Mouse (Mus musculus): ENCODE measurements at regions not wholly inside any gene's neighbourhood (a gene's known extent, or its start where the extent isn't known, plus 50 kb on each side); places are given as distances from the start of the nearest gene placed in this dataset.
A peak's percentile ranks its signal among the peaks of the same experiment; 100 is the strongest.

- peak; percentile 27 for DNase-seq (ENCODE audit: low read depth, low spot score)
Measured at GRCm38 (mm10) chr13:30085446-30085845, 50.8 kb upstream of the Mboat1 start.

DNA sequence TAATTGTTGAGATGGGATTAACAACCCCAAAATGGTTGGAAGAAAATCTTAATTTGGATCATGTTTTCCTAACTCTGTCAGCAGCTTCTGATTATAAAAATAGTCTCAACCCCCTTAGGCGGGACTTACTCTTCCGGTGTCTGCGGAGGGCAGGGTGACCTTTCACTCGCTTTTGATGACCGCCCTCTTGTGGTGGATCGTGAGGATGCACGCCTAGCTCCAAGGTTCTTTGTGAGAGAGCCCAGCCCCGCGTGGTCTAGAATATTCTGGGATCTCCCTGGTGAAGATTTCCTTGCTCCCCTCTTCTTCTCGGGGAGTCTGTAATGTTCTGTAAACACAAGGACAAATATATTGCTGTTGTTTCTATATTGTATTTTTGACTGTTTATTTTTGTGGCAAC lies 51.3 kb upstream of the Mboat1 start:
- peak; percentile 89 for DNase-seq (ENCODE audit: low read depth, low spot score)

DNA sequence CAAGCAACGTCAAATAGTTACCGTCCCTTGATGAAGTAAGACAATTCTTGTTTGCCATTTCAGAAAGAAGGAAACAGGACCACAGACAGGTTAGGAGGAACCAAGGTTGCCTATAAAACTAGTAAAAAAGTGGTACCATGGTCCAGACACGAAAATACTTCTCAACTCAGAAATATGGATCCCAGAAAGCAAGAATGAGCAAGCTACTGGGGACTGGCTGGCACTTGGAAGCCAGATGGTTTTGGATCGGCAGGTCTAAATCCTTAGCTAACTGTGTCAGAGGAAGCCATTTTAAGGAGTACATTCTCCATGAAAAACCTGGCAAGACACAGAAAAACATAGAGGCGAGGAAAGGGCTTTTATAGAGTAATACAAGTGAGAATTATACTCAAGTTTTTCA lies 51.9 kb upstream of the Mboat1 start:
- no peak for DNase-seq (ENCODE audit: low read depth, low spot score)

GRCm38 (mm10) chr13:30083949-30084348 lies 52.3 kb upstream of the Mboat1 start:
- DNase-seq (ENCODE audit: low read depth, low spot score), result no peak

DNA sequence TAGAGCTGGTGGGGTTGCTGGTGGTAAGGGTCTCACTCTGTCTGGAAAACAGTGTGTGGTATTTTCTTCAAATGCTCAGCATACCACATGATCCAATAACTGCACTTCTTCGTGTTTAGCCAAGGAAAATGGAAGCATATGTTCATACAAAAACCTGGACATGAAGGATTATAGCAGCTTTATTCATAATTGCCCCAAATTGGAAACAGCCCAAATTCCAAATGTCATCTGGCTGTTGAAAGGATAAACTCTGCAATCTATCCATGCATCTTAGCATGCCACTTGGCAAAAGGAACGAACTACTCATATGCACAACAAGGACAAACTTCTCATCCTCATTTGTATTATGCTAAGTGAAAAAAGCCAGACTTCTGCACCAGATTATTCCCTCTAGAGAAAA lies 53.5 kb upstream of the Mboat1 start:
- DNase-seq (ENCODE audit: low read depth, low spot score), result no peak

GRCm38 (mm10) chr13:30080705-30081474 lies 55.4 kb upstream of the Mboat1 start:
- DNase-seq (ENCODE audit: low read depth, low spot score), result peak; percentile 86

- DNase-seq (ENCODE audit: low read depth, low spot score), result no peak
Measured at GRCm38 (mm10) chr13:30074517-30075064, 61.7 kb upstream of the Mboat1 start.

GRCm38 (mm10) chr13:30074069-30074468 lies 62.2 kb upstream of the Mboat1 start:
- DNase-seq (ENCODE audit: low read depth, low spot score), result no peak

DNA sequence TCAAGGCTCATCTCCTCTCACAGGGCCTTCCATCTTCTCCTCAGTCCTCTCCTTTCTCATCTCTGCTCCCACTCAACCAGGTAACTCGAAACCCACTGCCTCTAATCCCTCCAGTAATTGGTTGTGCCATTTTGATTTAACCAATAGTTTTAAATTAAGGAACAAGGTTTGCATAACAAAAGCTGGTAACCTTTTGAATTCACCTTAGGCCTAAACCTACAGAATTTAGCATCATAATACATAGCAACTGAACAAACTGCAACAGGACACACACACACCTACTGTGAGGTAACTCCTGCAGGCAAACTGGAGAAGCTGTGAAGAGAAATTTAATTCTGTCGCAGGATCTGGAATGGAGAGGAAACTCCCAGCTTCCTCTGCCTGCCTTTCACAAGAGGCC lies 66.9 kb upstream of the Mboat1 start:
- DNase-seq (ENCODE audit: low read depth, low spot score), result peak; percentile 89

DNA sequence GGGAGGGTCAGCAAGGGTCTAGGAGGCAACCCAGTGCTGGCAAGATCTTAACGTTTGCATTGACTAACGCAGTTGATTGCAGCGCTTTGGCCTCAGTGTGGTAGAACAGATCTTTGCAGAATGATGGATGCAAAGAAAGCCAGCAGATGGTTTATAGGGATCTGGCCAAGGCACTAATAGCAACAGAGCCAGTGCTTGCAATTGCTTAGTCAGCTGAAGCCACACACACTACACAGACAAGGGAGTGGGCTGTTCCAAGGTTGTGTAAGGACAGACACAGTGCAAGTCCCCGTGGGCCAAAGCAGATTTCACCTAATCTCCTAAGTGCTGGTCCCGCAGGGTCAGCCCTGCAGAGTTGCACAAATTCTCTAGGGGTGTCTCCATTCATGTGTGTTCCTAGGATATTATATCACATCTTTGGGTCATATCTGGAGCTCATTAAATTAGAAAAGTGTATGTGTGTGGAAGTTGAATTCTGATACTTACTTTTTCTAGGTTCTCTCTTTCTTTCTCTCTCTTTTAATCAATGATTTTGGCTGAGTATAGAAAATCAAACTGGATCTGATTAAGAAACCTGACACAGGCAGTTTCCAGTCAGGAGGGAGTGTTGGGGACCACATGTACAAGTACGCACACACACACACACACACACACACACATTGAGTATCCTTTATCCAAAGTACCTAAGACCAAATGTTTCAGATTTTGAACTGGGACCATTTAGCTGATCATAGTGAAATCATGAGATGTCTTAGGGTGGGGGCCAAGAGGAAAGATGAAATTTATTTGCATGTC lies 68.5 kb upstream of the Mboat1 start:
- no peak for DNase-seq (ENCODE audit: low read depth, low spot score)

GRCm38 (mm10) chr13:30065520-30065919 lies 70.8 kb upstream of the Mboat1 start:
- peak; percentile 73 for DNase-seq (ENCODE audit: low read depth, low spot score)

GRCm38 (mm10) chr13:30063741-30064140 lies 72.5 kb upstream of the Mboat1 start:
- no peak for DNase-seq (ENCODE audit: low read depth, low spot score)

- DNase-seq (ENCODE audit: low read depth, low spot score), result no peak
Measured at GRCm38 (mm10) chr13:30062285-30062684, 74.0 kb upstream of the Mboat1 start.

DNA sequence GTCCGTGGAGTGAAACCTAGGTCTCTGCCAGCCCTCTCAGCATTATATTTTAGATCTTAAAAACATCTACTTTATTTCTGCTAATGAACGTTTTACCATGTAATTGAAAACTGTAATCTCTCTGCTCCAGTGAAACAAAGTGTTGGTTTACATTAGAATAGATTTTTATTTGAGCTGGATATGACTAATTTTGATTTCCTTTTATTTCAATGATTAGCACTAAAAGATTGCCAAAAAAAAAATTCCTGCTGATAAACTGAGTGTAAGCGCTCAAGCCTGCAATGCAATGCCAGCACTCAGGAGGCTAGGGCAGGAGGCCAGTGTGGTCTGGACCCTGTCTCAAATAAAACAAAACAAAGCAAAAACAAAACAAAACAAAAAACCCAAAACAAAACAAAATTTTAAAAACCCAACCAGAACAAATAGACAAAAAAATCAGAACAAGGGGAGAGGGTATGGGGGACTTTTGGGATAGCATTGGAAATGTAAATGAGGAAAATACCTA lies 69.3 kb upstream of the E2f3 start:
- no peak for DNase-seq (ENCODE audit: low read depth, low spot score)

- no peak for DNase-seq (ENCODE audit: low read depth, low spot score)
Measured at GRCm38 (mm10) chr13:30051891-30052550, 66.2 kb upstream of the E2f3 start.

- no peak for DNase-seq (ENCODE audit: low read depth, low spot score)
Measured at GRCm38 (mm10) chr13:30050745-30051508, 65.1 kb upstream of the E2f3 start.

DNA sequence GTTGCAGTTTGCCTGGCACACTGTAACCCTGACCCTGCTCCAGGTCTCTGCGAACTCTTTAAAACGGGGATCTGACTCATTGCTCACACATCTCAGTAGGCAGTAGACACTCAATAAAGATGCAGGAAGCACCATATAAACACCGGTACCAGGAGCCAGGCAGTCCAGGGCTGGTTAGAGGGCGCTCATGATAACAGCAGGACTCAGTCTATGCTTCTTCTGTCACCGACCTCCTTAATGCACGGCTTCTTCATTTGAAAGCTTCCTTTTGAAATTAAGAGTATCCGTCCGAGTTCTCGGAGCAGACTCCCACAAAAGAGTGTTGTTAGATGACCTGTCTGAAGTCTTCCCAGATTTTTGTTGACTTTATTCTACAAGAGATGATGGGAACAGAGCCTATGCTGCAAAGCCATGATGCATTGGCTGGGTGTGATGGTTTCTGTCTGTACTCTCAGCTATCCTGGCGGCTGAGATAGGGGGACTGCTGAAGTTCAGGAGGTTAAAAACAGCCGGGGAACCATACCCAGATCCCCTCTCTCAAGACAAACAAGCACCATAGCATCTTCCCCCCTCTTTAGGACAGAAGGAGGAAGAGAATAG lies 62.5 kb upstream of the E2f3 start:
- DNase-seq (ENCODE audit: low read depth, low spot score), result no peak

GRCm38 (mm10) chr13:30046504-30047169 lies 60.8 kb upstream of the E2f3 start:
- no peak for DNase-seq (ENCODE audit: low read depth, low spot score)

DNA sequence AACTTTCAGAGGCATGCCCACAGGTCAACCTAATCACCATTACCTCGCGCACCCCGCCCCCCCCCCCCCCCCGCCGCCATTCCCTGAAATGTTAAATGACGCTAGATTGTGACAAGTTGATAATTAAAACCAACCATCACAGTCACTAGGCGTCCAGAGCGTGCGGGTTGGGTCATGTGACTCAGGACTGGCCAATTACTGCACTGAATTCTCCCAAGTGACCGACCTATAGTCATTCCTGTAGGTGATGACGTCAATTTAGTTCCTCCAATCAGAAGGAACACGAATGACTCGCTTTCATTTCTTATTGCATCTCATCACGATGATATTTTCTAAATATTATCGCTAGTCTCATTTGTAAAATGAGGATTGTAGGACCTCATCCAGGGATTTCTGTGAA lies 60.2 kb upstream of the E2f3 start:
- peak; percentile 66 for DNase-seq (ENCODE audit: low read depth, low spot score)

- DNase-seq (ENCODE audit: low read depth, low spot score), result peak; percentile 67
Measured at GRCm38 (mm10) chr13:30045225-30045624, 59.4 kb upstream of the E2f3 start.
